Mouse (Mus musculus): Measurements from ENCODE around the gene Trim9.

Trim9 gene

DNA sequence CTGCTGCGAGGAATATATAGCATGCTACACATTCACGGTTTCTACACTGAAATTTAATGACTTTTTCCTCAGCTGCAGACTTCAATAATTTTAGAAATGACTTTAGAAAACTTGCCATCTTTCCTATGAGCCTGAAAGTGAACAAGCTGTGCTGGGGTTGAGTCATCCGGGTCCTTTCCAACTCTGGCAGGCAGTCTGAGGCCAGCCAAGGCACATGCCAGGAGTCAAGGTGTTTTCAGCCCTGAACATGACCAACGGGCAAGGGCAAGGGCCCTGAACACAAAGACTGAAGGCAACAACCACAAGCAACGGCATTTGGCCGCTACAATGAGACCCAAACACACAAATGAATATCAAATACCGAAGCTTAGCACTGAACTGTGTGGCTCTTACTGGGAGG lies 21.6 kb downstream of the Trim9 start:
- peak; percentile 53 for DNase-seq

DNA sequence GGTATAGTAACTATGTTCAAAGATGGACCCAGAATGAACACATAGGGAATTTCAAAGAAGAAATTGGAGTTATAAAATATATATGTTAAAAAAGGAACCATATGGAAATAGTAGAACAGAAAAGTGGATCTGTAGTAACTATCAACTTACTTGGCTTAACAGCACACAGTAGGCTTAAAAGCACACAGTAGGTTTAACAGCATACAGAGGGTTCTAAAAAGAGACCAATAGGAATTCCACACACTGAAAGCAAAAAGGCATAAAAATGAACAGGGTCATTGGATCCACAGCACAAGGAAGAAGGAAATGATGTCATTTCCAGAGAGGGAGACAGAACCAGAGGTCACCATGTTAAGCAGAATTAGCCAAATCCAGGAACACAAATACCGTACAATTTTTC lies 24.6 kb downstream of the Trim9 start:
- DNase-seq: no peak

DNA sequence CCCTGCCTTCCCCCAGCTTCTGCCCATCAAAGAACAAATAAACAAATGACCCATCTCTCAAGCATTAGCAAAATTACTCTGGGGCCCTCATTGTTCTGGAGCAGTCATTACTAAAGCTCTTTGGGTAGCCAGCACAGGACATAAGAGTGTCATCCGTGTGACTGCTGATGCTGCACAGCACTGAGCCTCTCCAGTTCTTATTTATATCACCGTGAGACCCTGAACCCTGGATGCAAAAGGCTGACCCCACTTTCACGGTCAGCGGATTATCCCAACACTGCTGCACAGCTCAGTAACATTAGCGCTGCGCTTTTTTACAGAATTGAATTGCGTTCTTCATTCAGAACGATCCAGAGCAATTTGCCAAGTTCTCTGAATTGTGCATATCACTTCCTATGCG lies 31.3 kb downstream of the Trim9 start:
- no peak for DNase-seq

DNA sequence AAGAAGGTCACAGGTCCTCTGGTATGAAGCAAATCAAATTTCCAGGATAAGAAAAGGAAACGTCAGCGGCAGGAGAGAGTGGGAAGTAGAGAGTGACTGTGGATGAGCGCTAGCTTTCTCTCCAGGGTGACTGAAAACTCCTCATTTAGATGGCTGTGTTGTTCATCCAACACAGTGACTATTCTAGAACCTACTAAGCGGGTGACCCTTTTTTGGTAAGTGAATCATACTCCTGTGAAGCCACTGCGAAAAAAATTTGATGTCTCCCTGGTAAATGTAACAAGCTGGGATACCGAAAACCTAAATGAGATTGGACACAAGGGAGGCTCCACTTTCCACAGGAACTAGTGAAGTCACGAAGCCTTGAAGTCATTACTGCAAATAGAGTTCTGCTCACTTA lies 39.5 kb downstream of the Trim9 start:
- DNase-seq: no peak

DNA sequence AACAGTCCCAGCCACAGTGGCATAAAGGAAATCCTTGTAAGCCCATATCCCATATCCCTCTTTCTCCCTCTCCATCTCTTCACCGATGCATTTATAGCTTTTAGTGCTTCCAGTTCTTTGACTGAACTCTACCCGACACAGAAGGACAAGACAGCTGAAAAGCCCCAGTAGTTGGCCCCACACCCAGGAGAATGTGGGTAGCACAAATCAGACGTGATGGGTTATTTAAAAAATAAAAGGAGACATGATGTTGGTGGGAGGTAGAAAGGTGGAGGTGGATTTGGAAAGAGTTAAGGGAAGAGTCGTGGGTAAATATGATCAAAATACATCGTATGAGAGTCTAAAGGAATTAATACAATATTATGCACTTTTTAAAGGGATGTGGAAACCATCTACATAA lies 40.4 kb downstream of the Trim9 start:
- DNase-seq: no peak

DNA sequence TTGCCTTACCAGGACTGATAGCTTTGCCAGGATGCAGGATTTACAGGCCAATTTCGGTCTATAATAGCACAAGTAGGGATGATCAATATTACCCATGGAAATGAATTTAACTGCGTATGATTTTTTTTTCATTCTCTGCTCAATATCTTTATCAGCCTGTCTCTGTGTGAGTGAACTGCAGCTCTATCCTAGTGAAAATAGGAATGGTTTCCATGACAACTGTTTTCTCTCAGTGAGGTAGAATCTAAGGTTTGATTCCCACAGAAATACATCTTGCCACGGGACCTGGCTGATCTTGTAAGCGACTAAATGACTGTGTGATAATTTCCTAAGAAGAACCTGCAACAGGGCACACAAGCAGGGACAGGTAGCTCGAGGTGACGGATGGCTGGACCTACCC lies 43.4 kb downstream of the Trim9 start:
- no peak for DNase-seq

DNA sequence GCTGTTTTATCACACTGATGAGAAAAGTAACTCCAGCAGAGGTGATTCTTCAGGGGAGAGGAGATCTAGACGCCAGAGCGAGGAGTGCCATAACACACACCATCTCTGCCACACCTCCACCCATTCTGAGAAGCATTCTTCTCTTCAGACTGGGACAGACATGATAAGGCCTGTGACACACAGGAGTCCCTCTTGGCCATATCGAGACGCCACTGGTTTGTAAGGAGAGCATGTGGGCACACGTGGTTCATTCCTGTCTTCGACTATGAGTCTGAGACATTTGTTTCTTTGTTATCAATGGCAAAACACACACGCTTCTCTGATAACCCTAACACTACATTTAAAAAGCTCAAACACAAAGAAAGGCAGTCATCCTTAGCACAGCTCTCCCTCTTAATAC lies 43.9 kb downstream of the Trim9 start:
- no peak for DNase-seq

DNA sequence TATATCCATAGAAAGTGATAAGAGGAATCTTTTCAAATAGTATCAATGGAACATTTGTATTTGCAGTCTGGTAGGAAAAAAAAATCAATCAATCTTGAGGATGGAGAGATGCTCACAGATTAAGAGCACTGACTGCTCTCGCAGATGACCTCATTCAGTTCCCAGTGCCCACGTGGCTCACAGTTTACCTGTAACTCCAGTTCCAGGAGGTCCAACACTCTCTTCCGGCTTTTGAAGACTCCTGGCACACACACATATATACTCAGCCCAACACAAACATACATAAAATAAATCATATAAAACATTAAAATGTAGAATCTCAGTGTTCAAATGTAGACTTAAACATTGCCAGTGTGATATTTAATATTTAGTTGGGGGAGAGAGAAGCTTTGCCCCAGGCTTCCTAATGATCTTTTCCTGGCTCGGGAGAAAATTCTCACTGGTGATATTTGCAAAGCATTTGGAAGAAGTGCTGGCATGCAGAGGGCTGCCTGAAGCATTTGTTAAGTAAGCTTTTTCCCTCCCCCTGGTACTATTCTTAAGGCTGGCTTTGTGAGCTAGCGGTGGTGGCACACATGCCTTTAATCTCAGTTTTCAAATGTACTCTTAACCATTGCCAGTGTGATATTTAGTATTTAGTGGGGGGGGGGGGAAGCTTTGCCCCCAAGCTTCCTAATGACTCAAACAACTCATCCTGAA lies 45.2 kb downstream of the Trim9 start:
- DNase-seq: no peak

DNA sequence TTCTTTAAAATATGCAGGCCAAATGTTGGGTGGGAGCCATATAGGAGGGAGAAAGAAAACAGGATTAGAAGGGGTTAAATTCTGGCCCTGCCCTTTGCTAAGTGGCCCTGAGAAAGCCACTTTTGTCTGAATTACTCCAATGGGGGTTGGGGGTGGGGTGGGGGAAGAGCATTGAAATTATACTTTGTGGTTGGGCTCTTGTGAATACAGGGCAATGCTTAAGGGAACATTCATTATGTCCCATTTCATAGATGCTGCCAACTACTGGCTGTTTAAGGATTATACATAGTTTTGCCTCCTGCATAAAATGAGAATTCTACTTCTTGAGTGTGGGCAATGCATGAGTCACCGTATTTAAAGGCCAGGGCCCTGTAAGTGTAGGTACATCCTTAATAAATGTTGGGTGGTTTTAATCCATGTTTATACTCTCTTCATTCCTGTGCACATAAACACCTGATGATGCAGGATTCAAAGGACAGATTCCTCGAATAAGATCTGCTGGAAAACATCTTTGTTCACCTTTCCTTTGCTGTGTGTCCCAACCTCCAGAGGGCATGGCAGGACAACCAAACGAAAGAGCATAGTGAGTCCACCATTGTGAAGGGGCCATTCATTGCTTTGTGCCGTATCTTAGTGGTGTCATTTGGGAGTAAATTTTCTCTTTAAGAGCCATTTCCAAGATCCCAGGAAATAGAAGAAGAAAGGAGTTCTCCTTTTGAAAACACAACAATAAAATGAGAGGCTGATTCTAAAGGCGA lies 53.3 kb downstream of the Trim9 start:
- no peak for DNase-seq

DNA sequence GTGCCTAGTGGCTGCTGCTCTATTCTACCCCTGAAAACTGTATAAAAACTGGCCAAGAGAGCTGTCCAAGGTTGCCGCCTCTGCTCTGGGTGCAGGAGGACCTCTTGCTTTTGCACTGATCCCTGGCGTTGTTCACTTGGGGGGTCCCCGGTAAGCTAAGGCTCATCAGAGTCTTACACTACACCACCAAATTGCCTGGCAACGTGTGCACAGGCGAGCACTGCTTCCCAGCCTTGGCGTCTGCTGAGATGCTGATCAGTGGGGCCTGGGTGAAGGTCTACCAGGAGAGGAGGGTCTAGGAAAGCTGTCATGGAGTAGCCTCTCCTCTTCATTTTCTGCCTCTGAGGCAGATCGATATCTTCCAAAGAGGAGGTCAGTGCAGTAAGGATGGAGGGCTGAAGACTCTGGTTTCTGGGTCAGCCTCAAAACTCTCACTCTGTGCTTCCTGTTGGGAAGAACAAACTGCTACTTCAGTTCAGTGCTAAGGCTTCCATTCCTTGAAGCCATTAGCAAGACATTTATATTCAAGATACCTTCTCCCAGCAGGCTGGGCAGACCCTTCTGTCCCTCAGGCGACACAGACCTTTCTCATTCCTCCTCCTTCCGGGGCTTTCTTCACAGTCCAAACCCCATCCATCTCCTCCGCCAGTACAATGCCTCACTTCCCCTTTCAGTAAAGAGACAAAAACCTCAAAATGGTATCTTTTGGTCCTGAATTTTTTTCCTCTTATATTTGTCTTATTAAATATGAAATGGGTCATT lies 54.1 kb downstream of the Trim9 start:
- no peak for DNase-seq

DNA sequence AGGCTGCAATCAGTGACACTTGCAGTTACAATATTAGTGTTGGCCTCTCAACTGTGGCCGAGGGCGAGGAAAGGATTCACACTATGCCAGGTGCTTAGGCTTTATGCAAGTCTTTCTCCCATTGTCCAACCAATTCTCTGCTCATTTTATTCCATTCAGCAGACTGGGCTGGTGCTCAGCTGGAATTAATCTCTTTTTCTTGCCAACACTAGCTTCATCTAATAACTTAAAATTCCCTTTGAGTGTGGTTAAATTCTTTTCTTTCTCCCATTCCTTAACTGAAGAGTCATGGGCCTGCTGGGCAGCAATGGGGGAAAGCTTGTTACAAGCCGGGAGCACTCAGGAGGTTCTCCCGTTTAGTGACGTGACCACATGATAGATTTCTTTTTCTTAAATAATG lies 61.9 kb downstream of the Trim9 start:
- DNase-seq: no peak

DNA sequence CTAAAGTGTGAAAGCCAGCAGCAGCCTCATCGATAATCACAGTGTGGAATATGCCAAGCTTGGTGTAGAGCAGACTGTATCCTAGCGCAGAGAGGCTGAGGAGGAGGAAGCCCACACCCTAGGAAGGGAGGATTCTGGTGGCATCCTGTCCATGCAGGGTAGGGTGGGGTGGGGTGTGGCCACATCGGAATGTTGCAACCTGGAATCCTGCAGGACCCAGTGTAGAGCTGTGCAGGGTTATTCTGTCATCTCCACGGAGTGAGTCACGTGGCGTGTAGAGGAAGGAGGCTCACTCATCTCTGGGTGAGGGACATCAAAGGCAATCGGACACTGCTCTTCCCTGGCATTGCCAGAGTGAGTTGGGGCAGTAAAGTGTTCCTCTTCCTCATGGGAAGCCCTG lies 62.4 kb downstream of the Trim9 start:
- DNase-seq: no peak

DNA sequence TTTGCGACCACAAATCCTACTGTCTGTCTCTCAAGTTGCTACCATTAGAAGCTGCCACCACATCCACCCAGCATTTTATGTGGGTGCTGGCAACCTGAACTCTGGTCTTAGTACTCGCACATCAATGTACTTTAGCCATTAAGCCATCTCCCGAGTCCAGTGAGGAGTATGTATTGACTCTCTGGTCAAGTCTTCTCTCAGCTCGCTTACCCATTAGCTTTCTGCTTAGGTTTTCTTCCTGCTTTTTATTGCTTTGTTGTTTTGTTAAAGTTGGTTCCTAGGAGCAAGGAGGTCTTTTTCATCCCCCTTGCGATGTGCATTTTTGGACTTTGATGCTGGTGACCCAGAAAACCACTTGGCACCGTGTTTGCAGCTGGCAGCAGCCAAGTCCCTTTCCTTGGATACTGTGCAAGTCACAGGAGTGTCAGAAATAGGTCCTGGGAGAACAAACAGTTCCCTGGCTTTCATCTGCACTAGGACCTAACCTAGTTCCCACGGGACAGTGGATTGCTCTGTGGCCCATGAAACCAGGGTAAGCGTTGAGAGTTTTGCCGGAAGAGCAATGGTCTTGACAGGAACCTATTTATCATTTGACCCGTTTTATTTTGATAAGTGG lies 64.2 kb downstream of the Trim9 start:
- peak; percentile 58 for DNase-seq

DNA sequence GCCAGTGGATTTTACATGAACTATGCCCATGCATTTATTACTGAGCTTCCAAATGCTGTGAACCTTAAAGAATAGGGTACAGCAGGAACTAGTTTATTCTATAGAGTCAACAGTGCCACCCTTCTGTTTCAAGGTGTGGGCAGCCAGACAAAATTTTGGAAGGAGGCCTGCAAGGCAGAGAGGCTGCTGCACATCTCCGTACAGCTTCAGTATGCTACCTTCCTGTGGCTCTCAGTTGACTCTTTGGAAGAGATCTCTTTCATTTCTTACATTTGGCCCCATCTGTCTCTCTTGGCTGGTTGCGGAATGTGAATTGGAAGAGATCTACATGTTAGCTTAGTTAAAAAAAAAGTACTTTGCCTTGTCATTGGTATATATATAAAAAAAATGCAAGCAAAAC lies 66.5 kb downstream of the Trim9 start:
- DNase-seq: no peak

DNA sequence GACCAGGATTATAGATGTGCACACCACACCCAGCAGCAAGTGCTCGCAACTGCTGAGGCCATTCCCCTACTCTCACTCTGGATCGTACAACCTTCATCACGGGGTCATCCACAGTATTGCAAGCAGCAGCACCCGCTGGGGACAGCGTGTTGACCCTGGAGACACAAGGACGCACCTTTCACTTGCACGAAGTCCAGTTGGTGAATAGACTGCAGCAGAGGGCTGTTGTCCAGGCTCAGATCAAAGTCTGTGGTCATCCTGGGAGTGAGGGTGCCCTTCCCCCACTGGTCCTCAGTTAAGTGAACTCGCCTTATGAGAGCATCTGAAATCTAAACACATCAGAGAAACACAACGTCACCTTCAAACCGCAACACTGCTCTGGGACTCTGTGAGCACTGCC lies 67.0 kb downstream of the Trim9 start:
- no peak for DNase-seq

DNA sequence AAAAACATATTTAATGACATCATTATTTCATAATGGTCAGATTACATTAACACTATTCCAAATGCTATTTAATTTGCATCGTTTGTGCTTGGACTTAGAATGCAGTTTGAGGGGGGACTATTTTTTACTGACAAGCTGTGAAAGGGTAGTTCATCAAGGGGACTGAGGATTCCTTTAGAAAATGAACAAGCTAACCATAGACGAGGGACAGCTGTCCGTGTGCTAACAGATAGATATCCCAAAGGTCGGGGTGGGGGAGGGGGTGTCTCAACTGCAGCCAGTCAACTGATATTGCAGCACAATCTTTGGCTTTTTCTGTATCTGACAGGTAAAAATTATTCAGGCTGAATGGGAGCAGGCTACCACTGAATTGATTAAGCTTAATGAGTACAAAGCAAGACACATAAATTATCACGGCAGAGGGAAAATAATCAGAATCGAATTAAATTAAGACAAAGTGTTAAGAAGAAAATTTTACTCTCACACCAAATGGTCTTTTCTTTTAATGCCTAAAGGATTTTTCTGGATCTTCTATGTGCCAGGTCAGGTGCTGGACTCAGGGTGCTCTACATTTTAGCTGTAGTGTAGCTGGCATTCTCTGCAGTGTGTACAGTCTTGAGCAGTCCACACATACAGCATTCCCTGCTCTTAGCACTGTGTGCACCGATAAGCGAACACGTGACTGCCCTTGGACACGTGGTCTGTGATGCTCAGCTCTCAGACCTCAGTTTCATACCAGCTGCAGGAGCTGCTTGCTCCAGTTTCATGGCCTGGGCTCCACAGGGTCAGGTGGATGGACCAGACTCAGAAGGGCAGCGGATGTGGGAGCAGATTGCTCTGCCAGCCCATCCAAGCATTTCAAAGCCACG lies 70.1 kb downstream of the Trim9 start:
- peak; percentile 17 for DNase-seq

DNA sequence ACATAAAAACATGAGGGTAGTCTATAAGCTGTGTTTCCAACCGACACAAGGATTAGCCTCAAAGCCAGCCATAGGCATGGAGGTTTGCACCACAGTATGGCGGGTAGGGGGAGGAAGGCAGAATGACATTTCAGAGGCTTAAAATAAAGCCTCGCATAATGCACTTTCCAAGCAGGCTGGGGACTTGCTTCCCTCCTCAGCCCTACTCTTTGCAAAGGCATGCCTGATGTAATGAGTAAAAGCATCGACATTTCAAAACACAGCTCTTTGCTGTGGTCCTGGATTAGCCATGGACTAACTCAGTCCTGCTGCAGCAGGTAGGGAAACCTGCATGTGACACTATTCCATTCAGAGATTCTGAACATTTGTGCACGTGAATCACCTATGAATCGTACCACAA lies 77.7 kb downstream of the Trim9 start:
- DNase-seq: no peak

DNA sequence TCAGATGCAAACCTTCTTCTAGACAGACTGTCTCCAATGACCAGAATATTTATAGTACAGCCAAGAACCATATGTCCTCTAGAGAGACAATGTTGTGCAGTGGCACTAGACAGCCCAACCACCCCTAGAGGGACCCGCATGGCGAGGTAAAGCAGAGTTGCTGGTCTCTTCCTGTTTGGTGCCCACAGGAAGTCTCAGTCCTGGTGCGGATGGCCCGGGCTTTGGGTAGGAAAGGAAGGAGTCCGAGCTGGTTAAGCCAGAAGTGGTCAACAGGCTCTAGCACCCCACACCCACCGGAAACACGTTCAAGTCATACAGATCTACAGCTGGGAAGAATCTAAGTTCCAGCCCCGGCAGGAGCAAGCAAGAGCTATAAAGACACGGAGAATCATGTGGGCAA lies 80.1 kb downstream of the Trim9 start:
- DNase-seq: no peak

DNA sequence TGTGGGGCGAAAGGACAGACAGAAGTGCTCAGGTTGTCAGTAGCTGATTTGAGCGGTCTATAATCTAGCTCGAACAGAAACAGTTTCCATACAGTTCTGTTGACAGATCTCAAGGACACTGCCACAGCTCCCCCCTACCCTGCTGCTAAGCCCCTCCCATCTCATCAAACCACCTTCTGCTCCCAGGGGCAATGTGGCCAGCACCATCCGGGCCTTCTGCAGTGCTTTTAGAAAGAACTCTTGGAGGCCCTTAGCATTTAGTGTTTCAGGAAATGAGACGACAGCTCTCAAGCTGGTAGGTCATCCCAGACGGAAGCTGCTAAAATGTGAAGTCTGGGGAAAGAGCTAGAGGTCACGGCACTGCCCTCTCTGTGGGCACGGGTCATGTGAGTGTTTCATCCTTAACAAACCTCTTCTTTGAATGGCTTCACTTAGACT lies 80.9 kb downstream of the Trim9 start:
- no peak for DNase-seq

DNA sequence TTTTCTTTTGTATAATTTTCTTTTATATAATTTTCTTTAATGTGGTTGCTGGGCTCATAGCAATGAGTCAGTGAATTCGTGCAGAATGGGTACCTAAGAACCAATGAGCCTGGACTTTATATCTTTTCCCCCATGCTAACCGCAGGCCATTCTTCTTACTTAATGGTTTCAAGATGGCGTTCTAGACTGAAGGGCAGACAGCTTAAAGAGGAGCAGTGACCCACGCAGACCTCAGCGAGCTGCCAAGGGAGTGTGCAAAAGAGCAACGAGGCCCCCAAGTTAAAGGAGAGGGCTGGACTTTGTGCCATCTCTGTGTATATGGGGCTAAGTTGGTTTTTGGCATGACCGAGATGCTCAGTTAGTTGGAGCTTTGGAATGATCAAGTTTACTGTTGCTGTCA lies 83.7 kb downstream of the Trim9 start:
- no peak for DNase-seq

DNA sequence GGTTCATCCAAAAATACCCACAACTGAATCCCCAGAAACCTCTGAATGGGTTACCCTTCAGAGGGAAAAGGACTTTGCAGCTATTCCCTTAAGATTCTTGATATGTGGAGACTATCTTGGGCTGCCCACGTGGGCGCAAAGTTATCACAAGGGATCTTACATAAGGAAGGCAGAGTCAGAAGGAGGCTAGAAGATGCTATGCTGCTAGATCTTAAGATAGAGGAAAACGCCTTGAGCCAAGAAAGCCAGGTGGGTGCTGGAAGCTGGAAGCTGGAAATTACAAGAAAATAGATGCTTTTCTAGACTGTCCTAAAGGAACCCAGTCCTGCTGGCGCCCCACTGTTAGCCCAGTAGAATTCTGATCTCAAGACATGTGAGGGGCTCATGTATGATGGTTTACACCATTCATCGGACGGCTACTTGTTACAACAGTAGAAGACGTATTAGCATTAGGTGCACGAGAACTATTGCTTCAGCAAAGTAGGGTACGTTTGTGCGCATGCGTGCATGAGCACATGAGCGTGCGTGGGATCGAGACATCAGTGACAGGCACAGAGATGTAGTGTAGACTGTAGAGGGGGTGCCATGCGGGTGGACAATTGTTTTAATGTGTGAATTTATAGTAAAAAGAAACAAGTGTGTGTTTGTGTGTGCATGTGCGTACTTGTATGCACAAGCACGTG lies 85.0 kb downstream of the Trim9 start:
- no peak for DNase-seq

All from cerebellum, adult 9-11 months (tissue).